Mouse (Mus musculus) ES-Bruce4 (cell line): ENCODE results near the gene Tspoap1. TPM values are rescaled to one million over a fixed set of nuclear protein-coding genes. Genes with fewer than 3 reads are reported as not detected.

Experiments
- H3K27ac ChIP-seq: 2 replicates; pipeline ENCODE4 v1.5.1; 2012; ENCODE audit warnings: low read length, inconsistent platforms; ENCODE audit not compliant: insufficient read depth
- H3K27me3 ChIP-seq: 2 replicates; pipeline ENCODE4 v1.6.1; 2012; ENCODE audit warnings: mild to moderate bottlenecking, low read length, inconsistent platforms; ENCODE audit not compliant: control insufficient read depth, poor library complexity, insufficient read depth, severe bottlenecking
- H3K36me3 ChIP-seq: 2 replicates; pipeline ENCODE4 v1.6.1; 2012; ENCODE audit warnings: inconsistent platforms, mild to moderate bottlenecking, low read length, moderate library complexity; ENCODE audit not compliant: control insufficient read depth, poor library complexity, insufficient read depth, severe bottlenecking
- H3K4me1 ChIP-seq: one replicate; pipeline ENCODE4 v1.8.1; 2011; ENCODE audit warnings: low read length; ENCODE audit not compliant: control insufficient read depth, insufficient read depth
- H3K4me3 ChIP-seq: 2 replicates; pipeline ENCODE4 v1.5.1; 2011; ENCODE audit warnings: low read depth, mild to moderate bottlenecking, low read length
- H3K9ac ChIP-seq: 2 replicates; pipeline ENCODE4 v1.6.1; 2012; ENCODE audit warnings: low read depth, mild to moderate bottlenecking, inconsistent platforms; ENCODE audit not compliant: poor library complexity, severe bottlenecking
- H3K9me3 ChIP-seq: replicated peaks from 2 replicates; pipeline ENCODE4 v1.6.1; 2012; ENCODE audit warnings: mild to moderate bottlenecking, low read length, inconsistent platforms; ENCODE audit not compliant: control insufficient read depth, poor library complexity, insufficient read depth, severe bottlenecking
- CTCF ChIP-seq: IDR thresholded peaks from one replicate; pipeline ENCODE4 v1.8.1; 2011; ENCODE audit warnings: low read depth, low read length
- EP300 ChIP-seq: IDR thresholded peaks from 2 replicates; pipeline ENCODE4 v1.6.1; 2011; ENCODE audit warnings: low read depth, low read length; ENCODE audit not compliant: insufficient read depth
- POLR2A ChIP-seq: IDR thresholded peaks from one replicate; pipeline ENCODE4 v1.8.1; 2011; ENCODE audit warnings: low read length; ENCODE audit not compliant: insufficient read depth
- polyA plus RNA-seq: library from polyadenylated mRNA; stranded (reverse); fragments of >200 nt; gene quantifications from 2 replicates; pipeline ENCODE4 v1.2.4, GENCODE M21; 2011; ENCODE audit warnings: low read depth; ENCODE audit not compliant: missing spikeins, insufficient read depth, insufficient read length

The Tspoap1 gene
- polyA plus RNA-seq, 1 experiment: 3.2 TPM

GRCm38 (mm10) chr11:87748132-87749119, 11.9 kb upstream of the Tspoap1 start:
- peak overlapping the region; percentile 60 for H3K27ac ChIP-seq
- peaks cover 4% of the 10 kb centered on the region for H3K4me1 ChIP-seq
- TF ChIP-seq POLR2A: peak; percentile 54
- TF ChIP-seq EP300: no peak
- H3K36me3 ChIP-seq: peaks cover 7% of the 10 kb centered on the region
- peak overlapping the region; percentile 43 for H3K9ac ChIP-seq
- H3K4me3 ChIP-seq: peak overlapping the region; percentile 56
- H3K9me3 ChIP-seq: no peaks in the 10 kb centered on the region
- H3K27me3 ChIP-seq: no peaks in the 10 kb centered on the region

DNA sequence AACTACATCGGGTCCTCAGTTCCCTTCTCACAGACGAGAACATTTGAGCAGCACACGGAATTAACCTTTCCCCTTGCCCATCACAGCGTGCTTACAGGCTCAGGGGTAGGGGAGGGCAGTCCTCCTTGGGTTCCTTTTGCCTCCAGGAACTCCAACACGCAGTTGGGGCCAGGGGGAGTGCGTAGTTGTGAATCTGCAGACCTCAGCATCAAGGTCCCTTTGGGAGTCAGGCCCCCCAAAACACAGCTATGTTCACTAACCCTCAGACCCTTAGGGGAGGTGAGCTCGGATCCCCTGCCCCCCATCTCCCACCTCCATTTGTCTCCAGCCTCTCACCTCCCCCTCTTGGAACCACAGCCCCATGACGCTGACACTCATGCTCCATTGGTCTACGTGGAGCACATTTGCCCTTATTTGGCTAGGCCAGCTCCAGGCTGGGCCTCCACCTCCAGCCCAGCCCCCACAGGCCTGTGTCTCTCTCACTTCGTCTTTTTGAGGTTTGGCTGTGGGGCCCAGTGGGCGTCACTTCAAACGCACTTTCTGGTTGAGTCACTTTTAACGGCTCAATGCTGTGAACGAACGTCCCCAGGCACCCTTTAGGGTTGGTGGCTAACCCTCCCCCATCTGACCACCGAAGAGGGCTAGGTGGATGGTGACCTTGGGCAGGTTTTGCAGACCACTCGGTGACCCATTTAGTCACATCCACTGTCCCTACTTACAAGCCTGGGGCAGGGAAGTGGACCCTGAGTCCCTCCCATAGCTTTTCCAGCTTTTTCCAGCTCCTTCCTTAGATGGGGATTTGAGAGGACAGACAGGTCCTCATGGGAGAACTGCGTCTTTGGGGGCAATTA, 10.9 kb upstream of the Tspoap1 start:
- Histone ChIP-seq H3K4me3 (peak overlapping the region; percentile 29; the same call in 1 of the 2 replicates), H3K9me3 (no peaks in the 10 kb centered on the region), H3K4me1 (peaks cover 4% of the 10 kb centered on the region), H3K9ac (peak overlapping the region; percentile 43), H3K27ac (peak overlapping the region; percentile 60), H3K36me3 (peaks cover under 1% of the 10 kb centered on the region; the same call in 1 of the 2 replicates), H3K27me3 (no peaks in the 10 kb centered on the region)
- TF ChIP-seq EP300 (no peak), POLR2A (no peak)

GRCm38 (mm10) chr11:87750043-87750421, 10.3 kb upstream of the Tspoap1 start:
- H3K27ac ChIP-seq: no peak overlapping the region
- peaks cover 7% of the 10 kb centered on the region for H3K4me1 ChIP-seq

GRCm38 (mm10) chr11:87750521-87750920, 9.8 kb upstream of the Tspoap1 start:
- no peaks in the 10 kb centered on the region for H3K36me3 ChIP-seq
- H3K9ac ChIP-seq: no peak overlapping the region
- no peak overlapping the region for H3K4me3 ChIP-seq
- no peak overlapping the region for H3K27ac ChIP-seq
- no peaks in the 10 kb centered on the region for H3K27me3 ChIP-seq
- TF ChIP-seq EP300 (no peak), POLR2A (no peak), CTCF (no peak)
- H3K4me1 ChIP-seq: peaks cover 7% of the 10 kb centered on the region
- no peaks in the 10 kb centered on the region for H3K9me3 ChIP-seq

More at GRCm38 (mm10) chr11:87750043-87750421, 10.3 kb upstream of the Tspoap1 start:
- H3K36me3 ChIP-seq: no peaks in the 10 kb centered on the region
- H3K27me3 ChIP-seq: no peaks in the 10 kb centered on the region
- no peak overlapping the region for H3K9ac ChIP-seq
- H3K9me3 ChIP-seq: no peaks in the 10 kb centered on the region
- H3K4me3 ChIP-seq: no peak overlapping the region
- TF ChIP-seq POLR2A (no peak), CTCF (no peak), EP300 (no peak)

GRCm38 (mm10) chr11:87751031-87751430, 9.3 kb upstream of the Tspoap1 start:
- H3K27ac ChIP-seq: no peak overlapping the region
- no peak for TF ChIP-seq CTCF
- no peak for TF ChIP-seq EP300
- no peak for TF ChIP-seq POLR2A
- H3K9me3 ChIP-seq: no peaks in the 10 kb centered on the region
- peaks cover 7% of the 10 kb centered on the region for H3K4me1 ChIP-seq
- H3K36me3 ChIP-seq: no peaks in the 10 kb centered on the region
- H3K9ac ChIP-seq: no peak overlapping the region
- H3K4me3 ChIP-seq: no peak overlapping the region
- no peaks in the 10 kb centered on the region for H3K27me3 ChIP-seq
